Mouse (Mus musculus) left cerebral cortex, adult 8-10 months (tissue): ENCODE results near the gene B4galt2. TPM values are rescaled to one million over a fixed set of nuclear protein-coding genes. Genes with fewer than 3 reads are reported as not detected.

Source experiments
- DNase-seq, 2 experiments: peaks; one replicate each; pipeline ENCODE4 v3.0.0; 2022; ENCODE audit warnings: low spot score in 2 of 2
- total RNA-seq, 4 experiments: library from RNA; stranded (reverse); gene quantifications; 2 replicates each; pipeline ENCODE4 v1.2.4; 2022

Gene B4galt2
- total RNA-seq, 4 experiments from 2014 or later, result 73.0 to 85.0 (median 79.7) TPM

GRCm38 (mm10) chr4:117871787-117872186 is 11.5 kb downstream of the B4galt2 start:
- no peak for DNase-seq

- DNase-seq, result no peak
Observed at GRCm38 (mm10) chr4:117870437-117870836, 12.8 kb downstream of the B4galt2 start.

GRCm38 (mm10) chr4:117869317-117869716 is 14.0 kb downstream of the B4galt2 start:
- DNase-seq, result no peak

- DNase-seq, result peak in 1 of 2 experiments; percentile 52
Observed at GRCm38 (mm10) chr4:117867823-117868222, 15.5 kb downstream of the B4galt2 start.

GRCm38 (mm10) chr4:117867000-117867399 is 16.3 kb downstream of the B4galt2 start:
- DNase-seq, result no peak

- no peak for DNase-seq
Observed at GRCm38 (mm10) chr4:117866083-117866482, 17.2 kb downstream of the B4galt2 start.

GRCm38 (mm10) chr4:117862823-117863222 is 20.5 kb downstream of the B4galt2 start:
- peak in 1 of 2 experiments; percentile 78 for DNase-seq

- DNase-seq, result no peak
Observed at GRCm38 (mm10) chr4:117860570-117860969, 22.7 kb downstream of the B4galt2 start.

GRCm38 (mm10) chr4:117858794-117859193 is 24.5 kb downstream of the B4galt2 start:
- DNase-seq, result no peak

GRCm38 (mm10) chr4:117855146-117855545 is 28.1 kb downstream of the B4galt2 start:
- DNase-seq, result no peak

- no peak for DNase-seq
Observed at GRCm38 (mm10) chr4:117852152-117852868, 31.0 kb downstream of the B4galt2 start.

- no peak for DNase-seq
Observed at GRCm38 (mm10) chr4:117850871-117851270, 32.4 kb downstream of the B4galt2 start.

- DNase-seq, result no peak
Observed at GRCm38 (mm10) chr4:117850176-117850575, 33.1 kb downstream of the B4galt2 start.

GRCm38 (mm10) chr4:117849506-117849905 is 33.8 kb downstream of the B4galt2 start:
- no peak for DNase-seq

- DNase-seq, result no peak
Observed at GRCm38 (mm10) chr4:117849063-117849462, 34.2 kb downstream of the B4galt2 start.

GRCm38 (mm10) chr4:117847011-117847410 is 36.3 kb downstream of the B4galt2 start:
- peak in 1 of 2 experiments; percentile 58 for DNase-seq

GRCm38 (mm10) chr4:117846261-117846660 is 37.0 kb downstream of the B4galt2 start:
- DNase-seq, result no peak

- no peak for DNase-seq
Observed at GRCm38 (mm10) chr4:117845316-117845715, 38.0 kb downstream of the B4galt2 start.

GRCm38 (mm10) chr4:117844467-117844866 is 38.8 kb downstream of the B4galt2 start:
- DNase-seq, result no peak

GRCm38 (mm10) chr4:117843101-117843500 is 40.2 kb downstream of the B4galt2 start:
- no peak for DNase-seq

- no peak for DNase-seq
Observed at GRCm38 (mm10) chr4:117841566-117841965, 41.7 kb downstream of the B4galt2 start.

- DNase-seq, result no peak
Observed at GRCm38 (mm10) chr4:117840821-117841220, 42.5 kb downstream of the B4galt2 start.

GRCm38 (mm10) chr4:117839366-117839765 is 43.9 kb downstream of the B4galt2 start:
- DNase-seq, result no peak
